Mouse (Mus musculus) heart, postnatal 0 days (tissue): Measurements from ENCODE around the gene Prodh2.

Experiments
- CTCF ChIP-seq: IDR thresholded peaks from 2 replicates; pipeline ENCODE4 v1.5.1; 2016; ENCODE audit warnings: antibody characterized with exemption, control low read depth, low read depth
- EP300 ChIP-seq: IDR thresholded peaks from 2 replicates; pipeline ENCODE4 v1.6.1; 2016; ENCODE audit warnings: antibody characterized with exemption, low read depth

DNA sequence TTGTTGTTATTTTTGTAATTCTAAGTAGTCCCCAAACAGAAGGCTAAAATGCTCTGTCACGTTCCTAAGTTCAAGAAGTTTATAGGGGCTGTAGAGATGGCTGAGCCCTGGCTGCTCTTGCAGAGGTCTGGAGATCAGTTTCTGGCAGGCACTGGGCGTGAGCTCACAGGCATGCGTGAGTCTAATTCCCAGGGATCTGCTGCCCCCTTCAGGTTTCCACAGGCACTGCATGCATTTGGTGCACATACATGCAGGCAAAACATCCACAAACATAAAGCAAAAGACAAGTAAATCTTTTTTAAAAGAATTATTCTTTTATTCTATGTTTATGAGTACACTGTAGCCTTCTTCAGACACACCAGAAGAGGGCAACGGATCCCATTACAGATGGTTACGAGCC, 21.0 kb upstream of the Prodh2 start:
- peak; percentile 41 for TF ChIP-seq CTCF
- no peak for TF ChIP-seq EP300
